Mouse (Mus musculus) frontal cortex, adult (tissue): Measurements from ENCODE around the gene Aes.

Experiments
- ATAC-seq: cut with Nextera tagmentation; 2 replicates; pipeline ENCODE4 v1.9.2; 2017; ENCODE audit warnings: mild to moderate bottlenecking, moderate library complexity, mixed read lengths; ENCODE audit not compliant: low TSS enrichment

Gene Aes

GRCm38 (mm10) chr10:81597137-81597950 lies 38.1 kb downstream of the Aes start:
- ATAC-seq: peak; percentile 48; the same call in 1 of the 2 replicates

- ATAC-seq: no peak
Measured at GRCm38 (mm10) chr10:81598342-81598741, 39.1 kb downstream of the Aes start.

GRCm38 (mm10) chr10:81598871-81599270 lies 39.6 kb downstream of the Aes start:
- no peak for ATAC-seq

GRCm38 (mm10) chr10:81599630-81600029 lies 40.3 kb downstream of the Aes start:
- ATAC-seq: no peak

- ATAC-seq: no peak
Measured at GRCm38 (mm10) chr10:81600096-81600495, 40.8 kb downstream of the Aes start.

- ATAC-seq: peak; percentile 54
Measured at GRCm38 (mm10) chr10:81600738-81601203, 41.5 kb downstream of the Aes start, which contains the start of gene Tle6. Tle6 (minus strand) TSS chr10:81601073.

GRCm38 (mm10) chr10:81601396-81601905 lies 42.2 kb downstream of the Aes start:
- no peak for ATAC-seq

GRCm38 (mm10) chr10:81602741-81603151 lies 43.5 kb downstream of the Aes start:
- ATAC-seq: 0 out of 2 replicates have a peak, but pooled peaks have one; percentile 14

- no peak for ATAC-seq
Measured at GRCm38 (mm10) chr10:81604019-81604967, 45.0 kb downstream of the Aes start.

GRCm38 (mm10) chr10:81604968-81605665 lies 45.8 kb downstream of the Aes start:
- peak; percentile 27 for ATAC-seq

GRCm38 (mm10) chr10:81605666-81605973 lies 46.3 kb downstream of the Aes start:
- no peak for ATAC-seq

GRCm38 (mm10) chr10:81605974-81606751 lies 46.9 kb downstream of the Aes start, which contains the start of gene BC025920:
BC025920 (plus strand) TSS chr10:81606270.
- ATAC-seq: peak; percentile 87

- no peak for ATAC-seq
Measured at GRCm38 (mm10) chr10:81608308-81608707, 49.0 kb downstream of the Aes start.

GRCm38 (mm10) chr10:81612779-81613178 lies 53.5 kb downstream of the Aes start:
- no peak for ATAC-seq

GRCm38 (mm10) chr10:81615486-81615885 lies 56.2 kb downstream of the Aes start:
- no peak for ATAC-seq
